Mouse (Mus musculus) kidney, adult 9 months (tissue): Measurements from ENCODE around the gene Mylk2.

Experiments
- DNase-seq: peaks from one replicate; pipeline ENCODE4 v3.0.0; 2022

Mylk2 gene

DNA sequence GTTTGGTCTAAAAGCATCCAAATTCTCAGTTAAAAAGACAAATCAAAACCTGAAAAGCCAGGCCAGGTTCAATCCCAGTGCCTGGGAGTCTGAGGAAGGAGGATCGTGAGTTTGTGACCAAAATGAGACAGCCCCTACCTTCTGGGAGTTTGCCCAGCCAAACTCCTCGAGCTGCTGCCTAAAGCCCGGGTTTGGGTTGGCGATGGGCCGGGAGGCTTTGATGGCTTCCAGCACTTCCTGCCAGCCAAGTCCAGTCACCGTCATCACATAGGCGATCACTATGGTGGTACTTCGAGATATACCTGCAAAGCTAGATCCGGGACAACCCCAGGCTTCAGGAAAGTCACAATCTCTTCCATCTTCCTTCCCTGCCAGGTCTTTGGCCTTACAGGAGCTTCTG lies 32.9 kb downstream of the Mylk2 start:
- DNase-seq: no peak

GRCm38 (mm10) chr2:152947098-152947497 lies 35.9 kb downstream of the Mylk2 start:
- DNase-seq: no peak

DNA sequence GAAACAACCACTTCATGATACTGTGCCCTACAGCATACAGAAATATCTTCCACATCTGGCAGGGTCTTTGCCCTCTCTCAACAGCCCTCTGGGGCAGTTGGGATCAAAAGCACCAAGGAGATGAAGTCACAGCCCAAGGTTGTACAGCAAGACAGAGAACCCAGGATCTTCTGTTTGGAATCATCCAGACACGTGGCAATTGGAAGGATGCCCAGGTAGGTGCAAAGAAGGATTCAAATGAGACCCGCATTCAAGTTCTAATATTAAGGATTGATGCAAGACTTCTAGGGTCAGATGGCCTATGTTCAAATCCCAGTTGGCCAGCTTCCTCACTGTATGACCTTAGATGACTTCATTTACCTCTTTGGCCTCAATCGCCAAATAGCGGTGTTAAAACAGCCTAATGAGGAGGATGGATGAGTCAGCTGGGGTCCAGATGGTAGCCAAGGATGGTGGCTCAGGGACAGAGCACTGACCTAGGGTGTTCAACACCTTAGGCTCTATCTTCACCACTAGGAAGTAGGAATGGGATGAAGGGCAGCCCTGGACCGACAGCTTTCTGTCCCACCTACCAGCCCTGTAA lies 37.4 kb downstream of the Mylk2 start:
- no peak for DNase-seq

- no peak for DNase-seq
Measured at GRCm38 (mm10) chr2:152950358-152951064, 39.4 kb downstream of the Mylk2 start.

DNA sequence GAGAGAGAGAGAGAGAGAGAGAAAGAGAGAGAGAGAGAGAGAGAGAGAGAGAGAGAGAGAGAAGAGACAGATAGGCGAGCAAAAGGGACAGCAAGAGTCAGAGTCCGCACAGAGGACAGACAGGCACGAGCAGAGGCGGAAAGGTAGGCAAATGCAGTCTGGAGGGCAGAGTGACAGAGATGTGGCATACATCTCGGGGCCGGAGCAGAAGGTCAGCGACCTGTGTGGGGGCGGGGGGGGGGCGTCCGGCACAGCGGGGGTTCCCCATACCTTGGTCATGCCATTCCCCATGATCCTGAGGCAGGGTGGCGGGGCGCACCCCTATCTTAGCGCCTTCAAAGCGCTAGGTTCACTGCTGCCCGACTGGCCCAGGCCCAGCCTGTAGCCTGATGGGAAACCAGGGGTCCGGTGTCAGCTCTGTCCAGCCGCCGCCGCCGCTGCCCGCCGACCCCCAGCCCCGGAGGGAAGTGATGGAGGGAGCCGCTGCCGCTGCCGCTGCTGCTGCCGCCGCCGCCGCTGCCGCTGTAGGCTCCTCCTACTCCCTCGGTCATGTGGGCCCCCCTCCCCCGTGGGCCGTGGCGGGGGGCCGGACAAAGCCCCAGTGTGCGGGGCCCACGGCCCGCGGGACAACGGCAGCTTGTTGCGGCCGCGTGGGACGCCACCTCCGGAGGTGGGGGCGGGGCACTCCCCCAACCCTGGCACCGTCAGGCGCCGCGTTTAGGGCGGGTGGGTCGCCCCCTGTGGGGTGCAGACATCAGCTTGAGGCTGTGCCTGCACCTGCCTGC lies 40.1 kb downstream of the Mylk2 start, which contains the start of gene Dusp15:
TSS of gene Dusp15 (minus strand) at position 634 of the 785 bp plus-strand sequence.
- DNase-seq: no peak

- no peak for DNase-seq
Measured at GRCm38 (mm10) chr2:152951850-152952720, 40.9 kb downstream of the Mylk2 start.

DNA sequence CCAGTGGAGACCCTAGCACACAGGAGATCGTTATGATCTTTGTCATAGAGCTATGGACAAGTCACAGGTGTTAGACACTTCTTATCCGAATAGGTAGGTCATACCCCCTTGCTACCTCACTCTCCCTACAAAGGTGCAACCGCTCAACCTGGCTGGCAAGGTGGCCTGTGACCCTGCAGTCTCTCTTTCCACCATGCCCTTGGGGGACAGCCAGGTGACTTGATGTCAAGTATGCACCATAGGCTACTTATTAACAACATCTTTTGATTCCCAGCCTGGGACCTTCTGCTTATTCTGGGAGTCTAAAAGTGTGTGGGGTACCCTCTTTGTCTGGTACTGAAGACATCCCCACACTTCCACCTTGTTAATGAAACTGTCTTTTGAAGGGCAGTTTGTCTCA lies 47.0 kb downstream of the Mylk2 start:
- peak; percentile 43 for DNase-seq

DNA sequence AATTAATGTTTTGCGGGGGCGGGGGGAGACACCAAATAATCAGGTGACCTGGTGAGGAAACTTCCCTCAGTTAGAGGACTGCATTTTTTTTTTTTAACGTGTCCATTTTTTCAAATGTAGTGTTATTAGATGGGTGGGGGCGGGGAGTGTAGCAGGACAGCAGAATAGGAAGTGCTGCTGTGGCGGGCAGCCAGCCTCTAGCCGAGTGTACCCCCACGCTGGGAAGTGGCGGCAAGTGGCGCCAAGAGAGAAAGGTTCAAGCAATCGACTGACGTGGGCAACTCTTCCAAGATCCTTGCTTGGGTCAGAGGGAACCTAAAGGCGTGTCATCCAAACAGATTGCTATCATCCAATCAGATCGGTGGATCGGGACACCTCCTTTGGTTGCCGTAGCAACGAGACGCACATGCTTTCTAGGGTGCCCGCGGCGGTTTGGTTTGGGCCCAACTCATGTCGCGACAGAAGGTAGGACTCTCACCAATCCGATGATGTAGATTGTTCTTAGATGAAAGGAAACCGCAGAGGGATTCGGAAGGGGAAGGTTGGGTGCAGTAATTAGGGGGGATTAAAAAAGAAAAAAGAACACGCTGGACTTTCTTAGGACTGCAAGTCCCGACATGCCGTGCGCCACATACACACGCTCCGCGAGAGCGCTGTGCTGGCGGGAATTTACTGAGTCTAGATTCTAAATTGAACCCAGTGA lies 51.1 kb downstream of the Mylk2 start, which contains the start of gene Ttll9:
TSS of gene Ttll9 (plus strand) at position 395 of the 703 bp plus-strand sequence.
- DNase-seq: peak; percentile 90

GRCm38 (mm10) chr2:152965555-152965954 lies 54.4 kb downstream of the Mylk2 start:
- DNase-seq: no peak
